Mouse (Mus musculus): ENCODE data around the gene 4930535I16Rik.
"Not testable (repeated sequence)": the region's sequence is repeated elsewhere in the genome, so short reads cannot be mapped to it uniquely, and the experiment has no call there.

The 4930535I16Rik gene

GRCm38 (mm10) chr4:123917548-123918140 lies at the start of gene 4930535I16Rik:
TSS of gene 4930535I16Rik (minus strand) at chr4:123918022.
- DNase-seq (ENCODE audit: low read depth, low spot score), result no peak

- no peak for DNase-seq (ENCODE audit: low read depth, low spot score)
Observed at GRCm38 (mm10) chr4:123962721-123963120, 44.9 kb upstream of the 4930535I16Rik start.

- DNase-seq (ENCODE audit: low read depth, low spot score), result no peak
Observed at GRCm38 (mm10) chr4:123960955-123961354, 43.1 kb upstream of the 4930535I16Rik start.

GRCm38 (mm10) chr4:123957891-123958290 lies 40.1 kb upstream of the 4930535I16Rik start:
- DNase-seq (ENCODE audit: low read depth, low spot score), result no peak

- no peak for DNase-seq (ENCODE audit: low read depth, low spot score)
Observed at GRCm38 (mm10) chr4:123957492-123957808, 39.6 kb upstream of the 4930535I16Rik start.

GRCm38 (mm10) chr4:123956703-123957491 lies 39.1 kb upstream of the 4930535I16Rik start:
- peak; percentile 66 for DNase-seq (ENCODE audit: low read depth, low spot score)

GRCm38 (mm10) chr4:123952059-123952458 lies 34.2 kb upstream of the 4930535I16Rik start:
- DNase-seq (ENCODE audit: low read depth, low spot score), result no peak

GRCm38 (mm10) chr4:123949649-123950048 lies 31.8 kb upstream of the 4930535I16Rik start:
- no peak for DNase-seq (ENCODE audit: low read depth, low spot score)

- no peak for DNase-seq (ENCODE audit: low read depth, low spot score)
Observed at GRCm38 (mm10) chr4:123948901-123949300, 31.1 kb upstream of the 4930535I16Rik start.

- DNase-seq (ENCODE audit: low read depth, low spot score), result no peak
Observed at GRCm38 (mm10) chr4:123947149-123947548, 29.3 kb upstream of the 4930535I16Rik start.

GRCm38 (mm10) chr4:123946701-123947100 lies 28.9 kb upstream of the 4930535I16Rik start:
- no peak for DNase-seq (ENCODE audit: low read depth, low spot score)

GRCm38 (mm10) chr4:123940878-123941277 lies 23.1 kb upstream of the 4930535I16Rik start:
- DNase-seq (ENCODE audit: low read depth, low spot score), result not testable (repeated sequence)

- peak; percentile 67 for DNase-seq (ENCODE audit: low read depth, low spot score)
Observed at GRCm38 (mm10) chr4:123939838-123940237, 22.0 kb upstream of the 4930535I16Rik start.

GRCm38 (mm10) chr4:123936059-123936458 lies 18.2 kb upstream of the 4930535I16Rik start:
- DNase-seq (ENCODE audit: low read depth, low spot score), result no peak

- DNase-seq (ENCODE audit: low read depth, low spot score), result no peak
Observed at GRCm38 (mm10) chr4:123934306-123934705, 16.5 kb upstream of the 4930535I16Rik start.

GRCm38 (mm10) chr4:123929994-123930393 lies 12.2 kb upstream of the 4930535I16Rik start:
- no peak for DNase-seq (ENCODE audit: low read depth, low spot score)

- DNase-seq (ENCODE audit: low read depth, low spot score), result no peak
Observed at GRCm38 (mm10) chr4:123927961-123928360, 10.1 kb upstream of the 4930535I16Rik start.

- no peak for DNase-seq (ENCODE audit: low read depth, low spot score)
Observed at GRCm38 (mm10) chr4:123921055-123921565, 3.3 kb upstream of the 4930535I16Rik start.

GRCm38 (mm10) chr4:123918851-123919250 lies 1.0 kb upstream of the 4930535I16Rik start:
- DNase-seq (ENCODE audit: low read depth, low spot score), result no peak

GRCm38 (mm10) chr4:123916748-123917547 lies 874 bp downstream of the 4930535I16Rik start, which contains the start of gene Rragc:
TSS of gene Rragc (plus strand) at chr4:123917446.
- DNase-seq (ENCODE audit: low read depth, low spot score), result peak; percentile 99

GRCm38 (mm10) chr4:123912431-123912830 lies 5.4 kb downstream of the 4930535I16Rik start:
- no peak for DNase-seq (ENCODE audit: low read depth, low spot score)

GRCm38 (mm10) chr4:123911503-123911902 lies 6.3 kb downstream of the 4930535I16Rik start:
- DNase-seq (ENCODE audit: low read depth, low spot score), result no peak

Data from retina, postnatal 7 days (tissue).